ENCODE assay signal across 8 mouse cellular contexts in genomic region chr7:63936986-63937235, GRCm38 (mm10). TPM values are rescaled to one million over a fixed set of nuclear protein-coding genes. Genes with fewer than 3 reads are reported as not detected.
DNase-seq lines count a peak whose midpoint lies in the region; ATAC-seq and TF ChIP-seq lines count a peak whose summit lies in the region.

No protein-coding gene starts in this region.

- peak overlapping the region; percentile 74 for H3K4me3 ChIP-seq in lung, embryonic 14.5 days (ENCODE audit: low read depth, low read length)
- H3K4me3 ChIP-seq in embryonic facial prominence, embryonic 14.5 days (ENCODE audit: low read depth, low read length), result peak overlapping the region; percentile 78
- peak overlapping the region; percentile 86 for H3K4me3 ChIP-seq in limb, embryonic 10.5 days
- H3K4me3 ChIP-seq in olfactory bulb, adult 2 months (ENCODE audit: insufficient read depth, low read depth, low read length), result peak overlapping the region; percentile 91

- TF ChIP-seq CTCF in lung, embryonic 14.5 days (IDR thresholded peaks at IDR 0.05; ENCODE audit: low read depth), result peak; percentile 27; the same call in 1 of the 2 replicates
- no peak for TF ChIP-seq CTCF in olfactory bulb, adult 2 months (IDR thresholded peaks at IDR 0.05; ENCODE audit: insufficient read depth, low read depth, low read length)

- H3K9me3 ChIP-seq in lung, embryonic 14.5 days (ENCODE audit: low read depth, low read length), result no peaks in the 10 kb centered on the region
- no peaks in the 10 kb centered on the region for H3K9me3 ChIP-seq in embryonic facial prominence, embryonic 14.5 days (ENCODE audit: control insufficient read depth, low read length)
- H3K9me3 ChIP-seq in limb, embryonic 10.5 days (replicated peaks), result no peaks in the 10 kb centered on the region

- no peak for TF ChIP-seq POLR2A in olfactory bulb, adult 2 months (IDR thresholded peaks at IDR 0.05; ENCODE audit: insufficient read depth, low read depth, low read length)

- no peak for ATAC-seq in lung, embryonic 14.5 days (ENCODE audit: insufficient read depth)
- no peak for ATAC-seq in embryonic facial prominence, embryonic 14.5 days (ENCODE audit: low read depth)

- WGBS in lung, embryonic 14.5 days, result under 1% methylated on average over 11 of the region's 11 CpGs
- WGBS in embryonic facial prominence, embryonic 14.5 days, result under 1% methylated on average over 11 of the region's 11 CpGs
- WGBS in limb, embryonic 10.5 days, result under 1% methylated on average over 11 of the region's 11 CpGs
- WGBS in olfactory bulb, adult 2 months, result under 1% methylated on average over 11 of the region's 11 CpGs

- H3K27me3 ChIP-seq in lung, embryonic 14.5 days (ENCODE audit: insufficient read depth, low read length), result no peaks in the 10 kb centered on the region
- H3K27me3 ChIP-seq in embryonic facial prominence, embryonic 14.5 days (replicated peaks; ENCODE audit: control insufficient read depth, insufficient read depth, low read length), result no peaks in the 10 kb centered on the region
- 0 out of 2 replicates have a peak, but pooled peaks cover 3% of the 10 kb centered on the region for H3K27me3 ChIP-seq in limb, embryonic 10.5 days (ENCODE audit: low read depth, poor library complexity, severe bottlenecking)

- no peaks in the 10 kb centered on the region for H3K4me1 ChIP-seq in lung, embryonic 14.5 days (ENCODE audit: insufficient read depth)
- peaks cover 9% of the 10 kb centered on the region for H3K4me1 ChIP-seq in embryonic facial prominence, embryonic 14.5 days (ENCODE audit: control insufficient read depth, insufficient read depth, low read length)
- peaks cover 45% of the 10 kb centered on the region for H3K4me1 ChIP-seq in limb, embryonic 10.5 days
- peaks cover 19% of the 10 kb centered on the region for H3K4me1 ChIP-seq in olfactory bulb, adult 2 months (ENCODE audit: control insufficient read depth, insufficient read depth, low read length)

- H3K9ac ChIP-seq in lung, embryonic 14.5 days, result peak overlapping the region; percentile 80
- peak overlapping the region; percentile 84 for H3K9ac ChIP-seq in embryonic facial prominence, embryonic 14.5 days (ENCODE audit: low read depth, low read length)

- H3K4me2 ChIP-seq in lung, embryonic 14.5 days, result peak overlapping the region; percentile 96
- H3K4me2 ChIP-seq in embryonic facial prominence, embryonic 14.5 days (ENCODE audit: low read depth, low read length), result peak overlapping the region; percentile 96

- no peaks in the 10 kb centered on the region for H3K36me3 ChIP-seq in lung, embryonic 14.5 days (ENCODE audit: insufficient read depth)
- no peaks in the 10 kb centered on the region for H3K36me3 ChIP-seq in embryonic facial prominence, embryonic 14.5 days (ENCODE audit: control insufficient read depth, insufficient read depth, low read length)
- no peaks in the 10 kb centered on the region for H3K36me3 ChIP-seq in limb, embryonic 10.5 days

- DNase-seq in lung, embryonic 14.5 days, result no peak
- DNase-seq in lung, postnatal 36 days, result no peak
- DNase-seq in embryonic facial prominence, embryonic 14.5 days (ENCODE audit: low spot score), result no peak
- no peak for DNase-seq in limb, embryonic 10.5 days (ENCODE audit: low spot score)
- no peak for DNase-seq in cerebellum, postnatal 25 days
- no peak for DNase-seq in urinary bladder, postnatal 25 days (ENCODE audit: low spot score)
- DNase-seq in layer of hippocampus, postnatal 36 days, result no peak

- peak overlapping the region; percentile 91 for H3K27ac ChIP-seq in lung, embryonic 14.5 days (ENCODE audit: low read depth)
- peak overlapping the region; percentile 90 for H3K27ac ChIP-seq in embryonic facial prominence, embryonic 14.5 days (replicated peaks; ENCODE audit: low read depth, low read length)
- H3K27ac ChIP-seq in limb, embryonic 10.5 days, result peak overlapping the region; percentile 97; the same call in 1 of the 2 replicates
- H3K27ac ChIP-seq in olfactory bulb, adult 2 months (ENCODE audit: insufficient read depth, low read depth, low read length), result peak overlapping the region; percentile 40

RNA-seq across cellular contexts. Expression of gene Klf13, which starts 1.8 kb away (rescaled TPM):
- 29.0 and 32.6 TPM in 2 replicates for polyA plus RNA-seq in lung, embryonic 14.5 days (2014; fragmentation: Nextera tagmentation; extraction: Ambion mirVana)
- 27.6 and 30.1 TPM in 2 replicates for polyA plus RNA-seq in embryonic facial prominence, embryonic 14.5 days (2014; fragmentation: Nextera tagmentation; extraction: Ambion mirVana)
- polyA plus RNA-seq in limb, embryonic 10.5 days (2016; fragmentation: Nextera tagmentation; extraction: Ambion mirVana), result 17.2 and 17.9 TPM in 2 replicates
- polyA plus RNA-seq in olfactory bulb, adult 2 months (2012; ENCODE audit: insufficient read depth, insufficient read length, low replicate concordance, missing spikeins), result 47.4 and 143 TPM in 2 replicates
- total RNA-seq in layer of hippocampus, postnatal 36 days (2021), result 100 to 1,000 TPM; 189 to 211 TPM

RNA-seq across cellular contexts. Expression of gene E030018B13Rik, which starts 20.3 kb away (rescaled TPM):
- polyA plus RNA-seq in lung, embryonic 14.5 days (2014; fragmentation: Nextera tagmentation; extraction: Ambion mirVana), result 0.18 TPM in 1 of 2 replicates, not detected in the other
- not detected in 2 replicates for polyA plus RNA-seq in embryonic facial prominence, embryonic 14.5 days (2014; fragmentation: Nextera tagmentation; extraction: Ambion mirVana)
- polyA plus RNA-seq in limb, embryonic 10.5 days (2016; fragmentation: Nextera tagmentation; extraction: Ambion mirVana), result not detected in 2 replicates
- not detected in 2 replicates for polyA plus RNA-seq in olfactory bulb, adult 2 months (2012; ENCODE audit: insufficient read depth, insufficient read length, low replicate concordance, missing spikeins)
- not detected for total RNA-seq in layer of hippocampus, postnatal 36 days (2021)

Comparison
In these comparisons a context has a peak if more than half of its experiments do, and no peak if none do; other contexts are left out.
1. H3K27ac ChIP-seq: peak in every context shown above with its lines; median percentile 97 in limb, embryonic 10.5 days; 91 in lung, embryonic 14.5 days; 90 in embryonic facial prominence, embryonic 14.5 days; 40 in olfactory bulb, adult 2 months.